8 mouse cellular contexts compared by ENCODE assay signal in genomic region chr13:67552505-67553346, GRCm38 (mm10). TPM values are rescaled to one million over a fixed set of nuclear protein-coding genes. Genes with fewer than 3 reads are reported as not detected.
DNase-seq lines count a peak whose midpoint lies in the region; ATAC-seq lines count a peak whose summit lies in the region.

No protein-coding gene starts in this region.

- H3K79me2 ChIP-seq in macrophage (ENCODE audit: inconsistent target), result peaks cover 50% of the 10 kb centered on the region

- under 1% methylated on average over 44 of the region's 44 CpGs for WGBS in hindbrain, embryonic 16.5 days
- WGBS in macrophage (ENCODE audit: missing documents), result 3% methylated on average over 27 of the region's 44 CpGs

- peak overlapping the region; percentile 91 for H3K9ac ChIP-seq in hindbrain, embryonic 16.5 days (ENCODE audit: low read depth, low read length)

- peak; percentile 73 for DNase-seq in WW6 (ENCODE audit: low read depth, low spot score)
- DNase-seq in cerebellum, postnatal 4 days (ENCODE audit: low spot score in 2 of 2), result peak; percentile 56 to 69
- DNase-seq in gastrocnemius, adult 18-20 months (ENCODE audit: low spot score), result peak; percentile 82
- DNase-seq in left cerebral cortex, adult 18-20 months (ENCODE audit: low spot score in 2 of 2), result peak; percentile 88 to 93
- peak; percentile 94 for DNase-seq in right cerebral cortex, adult 18-20 months
- DNase-seq in urinary bladder, postnatal 10 days (ENCODE audit: low spot score), result peak; percentile 25

- peak; percentile 100 for ATAC-seq in hindbrain, embryonic 16.5 days

- peak overlapping the region; percentile 90 for H3K27ac ChIP-seq in hindbrain, embryonic 16.5 days (ENCODE audit: low read depth, low read length)
- H3K27ac ChIP-seq in macrophage, result peak overlapping the region; percentile 40

- H3K4me2 ChIP-seq in hindbrain, embryonic 16.5 days (ENCODE audit: low read length), result peak overlapping the region; percentile 70

- no peaks in the 10 kb centered on the region for H3K9me3 ChIP-seq in hindbrain, embryonic 16.5 days (ENCODE audit: control insufficient read depth, low read length)

- H3K36me3 ChIP-seq in hindbrain, embryonic 16.5 days (ENCODE audit: control insufficient read depth, insufficient read depth, low read length), result no peaks in the 10 kb centered on the region
- no peaks in the 10 kb centered on the region for H3K36me3 ChIP-seq in macrophage (ENCODE audit: inconsistent target)

- peaks cover 15% of the 10 kb centered on the region for H3K4me1 ChIP-seq in hindbrain, embryonic 16.5 days (ENCODE audit: control insufficient read depth, insufficient read depth, low read depth, low read length)

- no peaks in the 10 kb centered on the region for H3K27me3 ChIP-seq in hindbrain, embryonic 16.5 days (replicated peaks; ENCODE audit: control insufficient read depth, insufficient read depth, low read length)

- H3K4me3 ChIP-seq in hindbrain, embryonic 16.5 days (ENCODE audit: low read length), result peak overlapping the region; percentile 84
- H3K4me3 ChIP-seq in macrophage (ENCODE audit: inconsistent target), result peak overlapping the region; percentile 80

RNA-seq across cellular contexts. Expression of gene Zfp748, which starts 0.9 kb away (rescaled TPM):
- total RNA-seq in gastrocnemius, adult 18-20 months (2021), result 1 to 10 TPM; 1.6 to 1.9 TPM
- polyA plus RNA-seq in hindbrain, embryonic 16.5 days (2015; fragmentation: Nextera tagmentation; extraction: Ambion mirVana), result 12.3 and 13.6 TPM in 2 replicates
- total RNA-seq in left cerebral cortex, adult 18-20 months (2021), result 10 to 100 TPM; 10.2 to 10.3 TPM
- total RNA-seq in macrophage (2018; cell fraction: chromatin; rRNA removed), result 10 to 100 TPM in 12 of 26 experiments, 1 to 10 TPM in 14; 1.4 to 20.0 (median 9.5) TPM
- 1 to 10 TPM in 25 of 26 experiments, under 1 TPM in 1; 0.97 to 8.4 (median 4.8) TPM for total RNA-seq in macrophage (2018; cell fraction: cytosol; rRNA removed)
- 10 to 100 TPM in 11 of 26 experiments, 1 to 10 TPM in 15; 1.5 to 25.0 (median 8.4) TPM for total RNA-seq in macrophage (2018; cell fraction: nucleus; rRNA removed)
- 5.2 to 6.7 TPM (median 6.2 TPM) in 3 replicates for polyA plus RNA-seq in macrophage (2018)

RNA-seq across cellular contexts. Expression of gene Zfp87, which starts 26.7 kb away (rescaled TPM):
- total RNA-seq in gastrocnemius, adult 18-20 months (2021), result 1 to 10 TPM; 3.0 to 3.8 TPM
- 32.6 and 37.6 TPM in 2 replicates for polyA plus RNA-seq in hindbrain, embryonic 16.5 days (2015; fragmentation: Nextera tagmentation; extraction: Ambion mirVana)
- 10 to 100 TPM; 21.3 to 21.4 TPM for total RNA-seq in left cerebral cortex, adult 18-20 months (2021)
- 10 to 100 TPM in 13 of 26 experiments, 1 to 10 TPM in 13; 1.7 to 24.0 (median 10.5) TPM for total RNA-seq in macrophage (2018; cell fraction: chromatin; rRNA removed)
- 10 to 100 TPM in 20 of 26 experiments, 1 to 10 TPM in 6; 5.3 to 23.2 (median 13.6) TPM for total RNA-seq in macrophage (2018; cell fraction: cytosol; rRNA removed)
- total RNA-seq in macrophage (2018; cell fraction: nucleus; rRNA removed), result 10 to 100 TPM in 13 of 26 experiments, 1 to 10 TPM in 13; 2.8 to 21.4 (median 10.3) TPM
- polyA plus RNA-seq in macrophage (2018), result 19.6 to 25.6 TPM (median 21.4 TPM) in 3 replicates

RNA-seq across cellular contexts. Expression of gene Gm26965, which starts 26.8 kb away (rescaled TPM):
- total RNA-seq in gastrocnemius, adult 18-20 months (2021), result not detected
- 0.16 TPM in 1 of 2 replicates, not detected in the other for polyA plus RNA-seq in hindbrain, embryonic 16.5 days (2015; fragmentation: Nextera tagmentation; extraction: Ambion mirVana)
- 1 to 10 TPM in 1 of 2 experiments, not detected in 1; 1.6 TPM for total RNA-seq in left cerebral cortex, adult 18-20 months (2021)
- 1 to 10 TPM in 3 of 26 experiments, under 1 TPM in 2, not detected in 21; 0.61 to 1.3 (median 1.0) TPM for total RNA-seq in macrophage (2018; cell fraction: chromatin; rRNA removed)
- total RNA-seq in macrophage (2018; cell fraction: cytosol; rRNA removed), result under 1 TPM in 4 of 26 experiments, not detected in 22; 0.07 to 0.31 (median 0.15) TPM
- under 1 TPM in 1 of 26 experiments, not detected in 25; 0.40 TPM for total RNA-seq in macrophage (2018; cell fraction: nucleus; rRNA removed)
- not detected in 3 replicates for polyA plus RNA-seq in macrophage (2018)

RNA-seq across cellular contexts. Expression of gene Zfp58, which starts 52.4 kb away (rescaled TPM):
- 1 to 10 TPM; 3.4 to 4.2 TPM for total RNA-seq in gastrocnemius, adult 18-20 months (2021)
- 9.8 and 10.5 TPM in 2 replicates for polyA plus RNA-seq in hindbrain, embryonic 16.5 days (2015; fragmentation: Nextera tagmentation; extraction: Ambion mirVana)
- 1 to 10 TPM; 9.7 to 9.9 TPM for total RNA-seq in left cerebral cortex, adult 18-20 months (2021)
- 10 to 100 TPM in 10 of 26 experiments, 1 to 10 TPM in 16; 3.0 to 17.1 (median 8.9) TPM for total RNA-seq in macrophage (2018; cell fraction: chromatin; rRNA removed)
- total RNA-seq in macrophage (2018; cell fraction: cytosol; rRNA removed), result 1 to 10 TPM; 1.2 to 6.3 (median 4.7) TPM
- 10 to 100 TPM in 5 of 26 experiments, 1 to 10 TPM in 21; 2.1 to 15.8 (median 5.9) TPM for total RNA-seq in macrophage (2018; cell fraction: nucleus; rRNA removed)
- 4.4 to 10.5 TPM (median 6.7 TPM) in 3 replicates for polyA plus RNA-seq in macrophage (2018)

RNA-seq across cellular contexts. Expression of gene Zfp729b, which starts 56.8 kb away (rescaled TPM):
- 1 to 10 TPM; 2.7 to 2.9 TPM for total RNA-seq in gastrocnemius, adult 18-20 months (2021)
- 4.4 and 4.9 TPM in 2 replicates for polyA plus RNA-seq in hindbrain, embryonic 16.5 days (2015; fragmentation: Nextera tagmentation; extraction: Ambion mirVana)
- total RNA-seq in left cerebral cortex, adult 18-20 months (2021), result 1 to 10 TPM; 7.5 to 8.5 TPM
- 10 to 100 TPM in 22 of 26 experiments, 1 to 10 TPM in 4; 6.4 to 26.3 (median 14.2) TPM for total RNA-seq in macrophage (2018; cell fraction: chromatin; rRNA removed)
- 10 to 100 TPM in 14 of 26 experiments, 1 to 10 TPM in 12; 5.0 to 14.8 (median 10.8) TPM for total RNA-seq in macrophage (2018; cell fraction: cytosol; rRNA removed)
- total RNA-seq in macrophage (2018; cell fraction: nucleus; rRNA removed), result 10 to 100 TPM in 14 of 26 experiments, 1 to 10 TPM in 12; 6.1 to 24.4 (median 10.6) TPM
- polyA plus RNA-seq in macrophage (2018), result 9.1 to 16.7 TPM (median 9.3 TPM) in 3 replicates

Comparison
In these comparisons a context has a peak if more than half of its experiments do, and no peak if none do; other contexts are left out.
1. Peak in every context shown above with its lines: DNase-seq, ATAC-seq, H3K4me3 ChIP-seq and H3K27ac ChIP-seq.
2. DNase-seq: peak in every context shown above with its lines; median percentile 94 in right cerebral cortex, adult 18-20 months; 90 in left cerebral cortex, adult 18-20 months; 82 in gastrocnemius, adult 18-20 months; 73 in WW6; 62 in cerebellum, postnatal 4 days; 25 in urinary bladder, postnatal 10 days.
3. RNA of gene Zfp87, which starts 26.7 kb away (total RNA-seq): 21.3 to 21.4 TPM in left cerebral cortex, adult 18-20 months; 3.0 to 3.8 TPM in gastrocnemius, adult 18-20 months; every median in the first group is over 4 times any median in the second.